Mouse (Mus musculus): ENCODE measurements around the gene Zfp747.
A peak's percentile ranks its signal among the peaks of the same experiment; 100 is the strongest.

Gene Zfp747

DNA sequence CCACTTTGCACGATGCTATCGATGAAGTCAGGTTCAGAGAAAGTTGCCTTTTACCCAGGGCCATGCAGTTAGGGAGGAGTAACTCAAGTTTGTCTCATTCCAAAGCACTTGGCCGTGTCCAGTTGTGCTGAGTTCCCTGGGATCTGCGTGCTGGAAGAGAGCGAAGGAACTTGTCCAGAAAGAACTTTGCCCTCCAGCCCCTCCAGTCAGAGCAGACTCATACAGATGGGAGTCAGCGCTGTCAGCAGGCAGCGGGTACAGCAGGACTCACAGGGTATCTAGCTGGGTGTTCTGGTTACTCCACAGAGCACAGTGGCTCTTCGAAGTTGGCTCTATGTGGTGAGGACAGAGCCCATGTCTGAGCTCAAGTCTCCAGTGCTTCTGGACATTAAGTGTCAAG is 50.3 kb downstream of the Zfp747 start:
- DNase-seq, result peak; percentile 64

DNA sequence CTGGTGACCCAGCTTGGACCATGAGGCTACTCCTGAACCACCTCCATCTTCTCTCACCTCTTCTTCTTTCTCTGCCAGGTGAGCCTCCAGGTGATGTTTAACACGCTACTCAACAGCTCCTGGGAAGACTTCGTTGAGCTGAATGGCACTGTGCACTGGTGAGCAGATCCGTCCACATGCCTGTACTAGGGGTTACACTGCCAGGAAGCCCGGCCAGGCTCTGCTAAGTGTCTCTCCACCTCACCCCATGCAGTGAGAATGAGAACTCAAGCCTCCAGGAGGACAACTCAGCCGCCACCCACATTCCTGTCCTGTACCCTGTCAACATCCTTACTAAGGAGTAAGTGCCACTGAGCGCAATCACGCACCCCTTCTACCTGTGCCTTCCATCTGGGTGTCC is 50.9 kb downstream of the Zfp747 start:
- no peak for DNase-seq

All from kidney, adult 11 months (tissue).